Mouse (Mus musculus) hindbrain, postnatal 0 days (tissue): ENCODE measurements around the gene Gm13090. TPM values are rescaled to one million over a fixed set of nuclear protein-coding genes. Genes with fewer than 3 reads are reported as not detected.

Experiments
- ATAC-seq: fragments of 200-750 bp; cut with Nextera tagmentation; 2 replicates; pipeline ENCODE4 v1.8.0; 2017; ENCODE audit warnings: mild to moderate bottlenecking, moderate TSS enrichment, moderate library complexity
- DNase-seq: peaks from one replicate; pipeline ENCODE4 v3.0.0-alpha.2; 2015; ENCODE audit warnings: low spot score
- H3K27ac ChIP-seq: fragments of 300-500 bp; sonication (generic); 2 replicates; pipeline ENCODE4 v1.5.1; 2014; ENCODE audit warnings: mild to moderate bottlenecking
- H3K27me3 ChIP-seq: fragments of 300-500 bp; sonication (generic); 2 replicates; pipeline ENCODE4 v1.6.1; 2014; ENCODE audit warnings: low read length, mixed read lengths; ENCODE audit not compliant: insufficient read depth
- H3K36me3 ChIP-seq: fragments of 300-500 bp; sonication (generic); 2 replicates; pipeline ENCODE4 v1.6.1; 2014; ENCODE audit warnings: low read length, mixed read lengths; ENCODE audit not compliant: insufficient read depth
- H3K4me1 ChIP-seq: fragments of 300-500 bp; sonication (generic); 2 replicates; pipeline ENCODE4 v1.6.1; 2014; ENCODE audit warnings: antibody characterized with exemption, low read length, mixed read lengths; ENCODE audit not compliant: insufficient read depth
- H3K4me2 ChIP-seq: fragments of 300-500 bp; sonication (generic); 2 replicates; pipeline ENCODE4 v1.6.1; 2014; ENCODE audit warnings: low read depth, mild to moderate bottlenecking, low read length, moderate library complexity, mixed read lengths
- H3K4me3 ChIP-seq: fragments of 300-500 bp; sonication (generic); 2 replicates; pipeline ENCODE4 v1.5.1; 2014; ENCODE audit warnings: low read length
- H3K9ac ChIP-seq: fragments of 300-500 bp; sonication (generic); replicated peaks from 2 replicates; pipeline ENCODE4 v1.6.1; 2014; ENCODE audit warnings: mild to moderate bottlenecking, low read length, moderate library complexity, mixed read lengths
- H3K9me3 ChIP-seq: fragments of 300-500 bp; sonication (generic); 2 replicates; pipeline ENCODE4 v1.6.1; 2016; ENCODE audit warnings: low read length, mixed read lengths
- CTCF ChIP-seq: IDR thresholded peaks from 2 replicates; pipeline ENCODE4 v1.5.1; 2016; ENCODE audit warnings: antibody characterized with exemption, control low read depth, low read depth
- WGBS: fragments of 180-500 bp; shearing (Covaris S2); extraction: QIAGEN DNeasy Blood & Tissue Kit; methylation state at CpG from one replicate; pipeline ENCODE4 v1.1.7; 2014; 5-methylcytosine and 5-hydroxymethylcytosine counted together
- polyA plus RNA-seq: library from polyadenylated mRNA; unstranded; fragments of >200 nt; fragmentation: Nextera tagmentation; extraction: Ambion mirVana; gene quantifications from 2 replicates; pipeline ENCODE4 v1.2.1, GENCODE M21; 2015
- total RNA-seq: library from RNA; depleted of rRNA; stranded (reverse); fragments of >200 nt; gene quantifications from 2 replicates; pipeline ENCODE4 v1.2.3, GENCODE M21; 2014

The Gm13090 gene
- total and polyA plus RNA-seq, 2 experiments from 2014 or later, result not detected

GRCm38 (mm10) chr4:151095207-151095606 lies 5.8 kb downstream of the Gm13090 start:
- DNase-seq (peak; percentile 79), ATAC-seq (peak; percentile 61; the same call in 1 of the 2 replicates)
- Histone ChIP-seq H3K27ac (0 out of 2 replicates have a peak overlapping the region, but pooled peaks have one; percentile 11), H3K9me3 (no peaks in the 10 kb centered on the region), H3K36me3 (no peaks in the 10 kb centered on the region), H3K9ac (no peak overlapping the region), H3K4me3 (no peak overlapping the region), H3K4me2 (no peak overlapping the region), H3K27me3 (no peaks in the 10 kb centered on the region), H3K4me1 (no peaks in the 10 kb centered on the region; the same call in 1 of the 2 replicates)
- 24% methylated on average over 2 of the region's 2 CpGs for WGBS
- peak; percentile 82 for TF ChIP-seq CTCF

- Histone ChIP-seq H3K9me3 (no peaks in the 10 kb centered on the region), H3K9ac (no peak overlapping the region), H3K27me3 (no peaks in the 10 kb centered on the region), H3K4me1 (peaks cover 5% of the 10 kb centered on the region; the same call in 1 of the 2 replicates), H3K4me3 (no peak overlapping the region), H3K36me3 (no peaks in the 10 kb centered on the region), H3K27ac (no peak overlapping the region), H3K4me2 (no peak overlapping the region)
- DNase-seq (no peak), ATAC-seq (no peak)
- no peak for TF ChIP-seq CTCF
- 72% methylated on average over 18 of the region's 18 CpGs for WGBS
Measured at GRCm38 (mm10) chr4:151096334-151097103, 7.1 kb downstream of the Gm13090 start.

DNA sequence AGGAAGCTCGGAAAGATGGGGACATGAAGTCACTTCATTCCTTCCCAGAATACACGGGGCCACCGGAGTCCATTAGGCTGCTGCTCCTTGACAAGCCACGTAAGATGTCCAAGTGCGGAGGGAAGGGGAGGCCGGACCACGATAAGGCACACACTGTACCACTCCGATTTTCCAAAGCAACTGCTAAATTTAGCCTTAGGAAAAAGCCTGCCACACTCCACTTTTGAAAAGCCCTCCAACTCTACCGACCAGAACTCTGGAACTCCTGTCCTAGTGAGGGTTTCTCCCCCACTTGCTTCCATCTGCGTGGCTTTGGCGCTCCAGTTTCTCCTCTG lies 7.7 kb downstream of the Gm13090 start:
- 82% methylated on average over 11 of the region's 11 CpGs for WGBS
- Histone ChIP-seq H3K9me3 (no peaks in the 10 kb centered on the region), H3K36me3 (no peaks in the 10 kb centered on the region), H3K4me3 (no peak overlapping the region), H3K27me3 (no peaks in the 10 kb centered on the region), H3K27ac (no peak overlapping the region), H3K9ac (no peak overlapping the region), H3K4me1 (peaks cover 8% of the 10 kb centered on the region), H3K4me2 (no peak overlapping the region)
- TF ChIP-seq CTCF, result no peak
- ATAC-seq, result no peak
- no peak for DNase-seq

- Histone ChIP-seq H3K9ac (no peak overlapping the region), H3K36me3 (no peaks in the 10 kb centered on the region), H3K4me2 (peak overlapping the region; percentile 79), H3K4me3 (no peak overlapping the region), H3K27me3 (no peaks in the 10 kb centered on the region), H3K27ac (no peak overlapping the region; the same call in 1 of the 2 replicates), H3K9me3 (no peaks in the 10 kb centered on the region), H3K4me1 (peaks cover 30% of the 10 kb centered on the region)
- TF ChIP-seq CTCF, result no peak
- WGBS, result 62% methylated on average over 11 of the region's 11 CpGs
- ATAC-seq, result no peak
- DNase-seq, result peak; percentile 29
Measured at GRCm38 (mm10) chr4:151103646-151104045, 14.3 kb downstream of the Gm13090 start.

- no peak for TF ChIP-seq CTCF
- H3K4me1 ChIP-seq, result peaks cover 30% of the 10 kb centered on the region
- 72% methylated on average over 10 of the region's 10 CpGs for WGBS
- peak overlapping the region; percentile 79 for H3K4me2 ChIP-seq
- no peak overlapping the region for H3K4me3 ChIP-seq
- no peaks in the 10 kb centered on the region for H3K27me3 ChIP-seq
- DNase-seq (no peak), ATAC-seq (no peak)
- H3K9ac ChIP-seq, result no peak overlapping the region
- no peaks in the 10 kb centered on the region for H3K36me3 ChIP-seq
- H3K27ac ChIP-seq, result no peak overlapping the region
- H3K9me3 ChIP-seq, result no peaks in the 10 kb centered on the region
Measured at GRCm38 (mm10) chr4:151104147-151104546, 14.8 kb downstream of the Gm13090 start.

- Histone ChIP-seq H3K27ac (no peak overlapping the region), H3K4me2 (peak overlapping the region; percentile 79), H3K4me1 (peaks cover 25% of the 10 kb centered on the region), H3K36me3 (no peaks in the 10 kb centered on the region), H3K9me3 (no peaks in the 10 kb centered on the region), H3K4me3 (peak overlapping the region; percentile 67), H3K9ac (peak overlapping the region; percentile 93; the same call in 1 of the 2 replicates), H3K27me3 (no peaks in the 10 kb centered on the region)
- no peak for DNase-seq
- no peak for ATAC-seq
- TF ChIP-seq CTCF, result no peak
- WGBS, result 34% methylated on average over 6 of the region's 6 CpGs
Measured at GRCm38 (mm10) chr4:151105886-151106285, 16.5 kb downstream of the Gm13090 start.

DNA sequence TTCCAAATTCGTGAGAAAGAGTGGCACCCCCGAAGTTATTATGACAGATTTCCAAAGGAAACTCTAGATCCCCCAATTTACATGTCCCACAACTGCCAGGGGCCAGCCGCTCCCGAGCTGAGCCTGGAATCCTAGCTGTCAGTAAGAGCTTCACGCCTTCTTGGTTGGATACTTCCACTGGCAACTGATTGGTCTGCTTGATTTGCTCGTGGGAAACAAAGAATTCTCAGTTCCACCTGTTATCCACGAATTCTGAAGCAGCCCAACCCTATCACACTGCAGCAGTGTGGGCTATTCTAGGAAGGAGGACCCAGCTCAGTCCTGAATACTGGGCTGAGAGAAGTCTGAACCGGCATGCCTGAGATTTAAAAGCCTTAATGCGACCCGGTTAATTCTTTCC lies 17.1 kb downstream of the Gm13090 start:
- H3K27ac ChIP-seq, result peak overlapping the region; percentile 94; the same call in 1 of the 2 replicates
- no peak for TF ChIP-seq CTCF
- peak; percentile 46 for DNase-seq
- no peak for ATAC-seq
- H3K4me3 ChIP-seq, result peak overlapping the region; percentile 67
- H3K27me3 ChIP-seq, result no peaks in the 10 kb centered on the region
- WGBS, result 16% methylated on average over 10 of the region's 10 CpGs
- H3K4me1 ChIP-seq, result peaks cover 25% of the 10 kb centered on the region
- peak overlapping the region; percentile 79 for H3K4me2 ChIP-seq
- no peaks in the 10 kb centered on the region for H3K36me3 ChIP-seq
- H3K9ac ChIP-seq, result peak overlapping the region; percentile 93
- H3K9me3 ChIP-seq, result no peaks in the 10 kb centered on the region
